Mouse (Mus musculus): Measurements from ENCODE around the gene Tulp2. TPM values are rescaled to one million over a fixed set of nuclear protein-coding genes. Genes with fewer than 3 reads are reported as not detected.
"Not testable (repeated sequence)": the region's sequence is repeated elsewhere in the genome, so short reads cannot be mapped to it uniquely, and the experiment has no call there.

Gene Tulp2
- polyA plus RNA-seq, 1 experiment = 0.04 TPM

- peak within 1 kb of the TSS; percentile 90 for H3K4me3 ChIP-seq (ENCODE audit: extremely low read depth, insufficient read depth, insufficient read length)
Measured at GRCm38 (mm10) chr7:45509912-45510787, 28.5 kb downstream of the Tulp2 start, which contains the start of gene Nucb1. Gene Nucb1 (minus strand): TSS chr7:45510406.

GRCm38 (mm10) chr7:45514411-45514810, 32.7 kb downstream of the Tulp2 start:
- H3K4me1 ChIP-seq (ENCODE audit: control insufficient read depth, insufficient read depth, insufficient read length) = peaks cover 2% of the 10 kb centered on the region; the same call in 1 of the 2 replicates
- no peak overlapping the region for H3K4me3 ChIP-seq (ENCODE audit: extremely low read depth, insufficient read depth, insufficient read length)
- H3K27me3 ChIP-seq (ENCODE audit: control insufficient read depth, insufficient read depth, low read length) = no peaks in the 10 kb centered on the region
- H3K36me3 ChIP-seq (ENCODE audit: control insufficient read depth, insufficient read depth, low read length) = no peaks in the 10 kb centered on the region
- WGBS = 90% methylated on average over 7 of the region's 7 CpGs
- H3K27ac ChIP-seq (ENCODE audit: insufficient read depth, low read length) = no peak overlapping the region
- DNase-seq (ENCODE audit: low read depth in 1 of 2, low spot score in 2 of 2) = no peak
- TF ChIP-seq POLR2A (IDR thresholded peaks at IDR 0.05; ENCODE audit: low read depth, low read length) = no peak
- no peak for TF ChIP-seq CTCF (IDR thresholded peaks at IDR 0.05; ENCODE audit: extremely low read depth, insufficient read depth, insufficient read length, insufficient replicate concordance)

More at GRCm38 (mm10) chr7:45509912-45510787, 28.5 kb downstream of the Tulp2 start, which contains the start of gene Nucb1:
- peaks cover 5% of the 10 kb centered on the region; the same call in 1 of the 2 replicates for H3K4me1 ChIP-seq (ENCODE audit: control insufficient read depth, insufficient read depth, insufficient read length)
- H3K27ac ChIP-seq (ENCODE audit: insufficient read depth, low read length) = peak within 1 kb of the TSS; percentile 96
- H3K36me3 ChIP-seq (ENCODE audit: control insufficient read depth, insufficient read depth, low read length) = peaks cover 3% of the 10 kb centered on the region; the same call in 1 of the 2 replicates
- TF ChIP-seq POLR2A (IDR thresholded peaks at IDR 0.05; ENCODE audit: low read depth, low read length) (peak; percentile 52), CTCF (IDR thresholded peaks at IDR 0.05; ENCODE audit: extremely low read depth, insufficient read depth, insufficient read length, insufficient replicate concordance) (no peak)
- no peaks in the 10 kb centered on the region for H3K27me3 ChIP-seq (ENCODE audit: control insufficient read depth, insufficient read depth, low read length)
- WGBS = under 1% methylated on average over 44 of the region's 44 CpGs
- DNase-seq (ENCODE audit: low read depth in 1 of 2, low spot score in 2 of 2) = peak; percentile 89 to 93

- WGBS = 60% methylated on average over 16 of the region's 16 CpGs
- H3K27me3 ChIP-seq (ENCODE audit: control insufficient read depth, insufficient read depth, low read length) = no peaks in the 10 kb centered on the region
- H3K27ac ChIP-seq (ENCODE audit: insufficient read depth, low read length) = no peak overlapping the region
- no peak overlapping the region for H3K4me3 ChIP-seq (ENCODE audit: extremely low read depth, insufficient read depth, insufficient read length)
- no peaks in the 10 kb centered on the region for H3K36me3 ChIP-seq (ENCODE audit: control insufficient read depth, insufficient read depth, low read length)
- TF ChIP-seq POLR2A (IDR thresholded peaks at IDR 0.05; ENCODE audit: low read depth, low read length) = no peak
- TF ChIP-seq CTCF (IDR thresholded peaks at IDR 0.05; ENCODE audit: extremely low read depth, insufficient read depth, insufficient read length, insufficient replicate concordance) = no peak
- no peaks in the 10 kb centered on the region for H3K4me1 ChIP-seq (ENCODE audit: control insufficient read depth, insufficient read depth, insufficient read length)
- DNase-seq (ENCODE audit: low read depth in 1 of 2, low spot score in 2 of 2) = no peak
Measured at GRCm38 (mm10) chr7:45515436-45515835, 33.8 kb downstream of the Tulp2 start.

GRCm38 (mm10) chr7:45516846-45517245, 35.2 kb downstream of the Tulp2 start:
- not testable (repeated sequence) for H3K36me3 ChIP-seq (ENCODE audit: control insufficient read depth, insufficient read depth, low read length); H3K4me1 ChIP-seq (ENCODE audit: control insufficient read depth, insufficient read depth, insufficient read length); H3K27me3 ChIP-seq (ENCODE audit: control insufficient read depth, insufficient read depth, low read length); DNase-seq (ENCODE audit: low read depth in 1 of 2, low spot score in 2 of 2); H3K27ac ChIP-seq (ENCODE audit: insufficient read depth, low read length); H3K4me3 ChIP-seq (ENCODE audit: extremely low read depth, insufficient read depth, insufficient read length)
- 65% methylated on average over 5 of the region's 5 CpGs for WGBS

GRCm38 (mm10) chr7:45518618-45519017, 36.9 kb downstream of the Tulp2 start:
- no peak for DNase-seq (ENCODE audit: low read depth in 1 of 2, low spot score in 2 of 2)
- Histone ChIP-seq H3K36me3 (ENCODE audit: control insufficient read depth, insufficient read depth, low read length) (peaks cover 4% of the 10 kb centered on the region), H3K27ac (ENCODE audit: insufficient read depth, low read length) (no peak overlapping the region), H3K4me3 (ENCODE audit: extremely low read depth, insufficient read depth, insufficient read length) (no peak overlapping the region), H3K27me3 (ENCODE audit: control insufficient read depth, insufficient read depth, low read length) (no peaks in the 10 kb centered on the region), H3K4me1 (ENCODE audit: control insufficient read depth, insufficient read depth, insufficient read length) (no peaks in the 10 kb centered on the region)
- 93% methylated on average over 16 of the region's 16 CpGs for WGBS
- TF ChIP-seq POLR2A (IDR thresholded peaks at IDR 0.05; ENCODE audit: low read depth, low read length) (no peak), CTCF (IDR thresholded peaks at IDR 0.05; ENCODE audit: extremely low read depth, insufficient read depth, insufficient read length, insufficient replicate concordance) (no peak)

GRCm38 (mm10) chr7:45519345-45520120, 37.9 kb downstream of the Tulp2 start:
- TF ChIP-seq CTCF (IDR thresholded peaks at IDR 0.05; ENCODE audit: extremely low read depth, insufficient read depth, insufficient read length, insufficient replicate concordance) = no peak
- no peaks in the 10 kb centered on the region for H3K4me1 ChIP-seq (ENCODE audit: control insufficient read depth, insufficient read depth, insufficient read length)

More at GRCm38 (mm10) chr7:45519345-45520120, 37.9 kb downstream of the Tulp2 start:
- Histone ChIP-seq H3K27me3 (ENCODE audit: control insufficient read depth, insufficient read depth, low read length) (no peaks in the 10 kb centered on the region), H3K27ac (ENCODE audit: insufficient read depth, low read length) (no peak overlapping the region), H3K4me3 (ENCODE audit: extremely low read depth, insufficient read depth, insufficient read length) (no peak overlapping the region), H3K36me3 (ENCODE audit: control insufficient read depth, insufficient read depth, low read length) (peaks cover 7% of the 10 kb centered on the region)
- WGBS = 78% methylated on average over 8 of the region's 8 CpGs
- no peak for DNase-seq (ENCODE audit: low read depth in 1 of 2, low spot score in 2 of 2)
